In genomic region chr10:20944339-20945008, GRCm38 (mm10) we compare ENCODE assay signal across 10 mouse cellular contexts. TPM values are rescaled to one million over a fixed set of nuclear protein-coding genes. Genes with fewer than 3 reads are reported as not detected.
DNase-seq lines count a peak whose midpoint lies in the region; ATAC-seq lines count a peak whose summit lies in the region.
"Had no signal": no experiment of that assay in that cellular context is flagged by ENCODE, and none has a peak within 500 bp of the region (broad histone marks: within the 10 kb centered on the region; RNA-seq: fewer than 3 reads in every experiment).

No protein-coding gene starts in this region.

- H3K4me3 ChIP-seq in forebrain, embryonic 10.5 days: no peak overlapping the region
- H3K4me3 ChIP-seq in neural tube, embryonic 12.5 days: no peak overlapping the region

- H3K9me3 ChIP-seq in forebrain, embryonic 10.5 days: no peaks in the 10 kb centered on the region
- no peaks in the 10 kb centered on the region for H3K9me3 ChIP-seq in neural tube, embryonic 12.5 days

- H3K27ac ChIP-seq in forebrain, embryonic 10.5 days: no peak overlapping the region
- no peak overlapping the region for H3K27ac ChIP-seq in neural tube, embryonic 12.5 days
- H3K27ac ChIP-seq: liver, embryonic 14.5 days had no signal

- peaks cover 5% of the 10 kb centered on the region; the same call in 1 of the 2 replicates for H3K4me1 ChIP-seq in forebrain, embryonic 10.5 days
- peaks cover 3% of the 10 kb centered on the region; the same call in 1 of the 2 replicates for H3K4me1 ChIP-seq in neural tube, embryonic 12.5 days

- H3K36me3 ChIP-seq in forebrain, embryonic 10.5 days (replicated peaks): no peaks in the 10 kb centered on the region
- no peaks in the 10 kb centered on the region for H3K36me3 ChIP-seq in neural tube, embryonic 12.5 days

- ATAC-seq in neural tube, embryonic 12.5 days (ENCODE audit: low FRiP score, low read depth): peak; percentile 66

- no peaks in the 10 kb centered on the region for H3K27me3 ChIP-seq in forebrain, embryonic 10.5 days (ENCODE audit: poor library complexity, severe bottlenecking)
- H3K27me3 ChIP-seq in neural tube, embryonic 12.5 days (replicated peaks): no peaks in the 10 kb centered on the region

- H3K4me2 ChIP-seq in neural tube, embryonic 12.5 days (replicated peaks): peak overlapping the region; percentile 16; the same call in 1 of the 2 replicates
- H3K4me2 ChIP-seq: heart, embryonic 11.5 days had no signal

- DNase-seq in R1 (ENCODE audit: low read depth, low spot score): peak; percentile 69
- DNase-seq in forebrain, embryonic 10.5 days (ENCODE audit: extremely low spot score, low spot score): peak; percentile 20
- peak; percentile 63 to 64 for DNase-seq in layer of hippocampus, adult 8-10 months (ENCODE audit: low spot score in 2 of 2)
- no peak for DNase-seq in lung, postnatal 36 days
- DNase-seq in urinary bladder, postnatal 14 days (ENCODE audit: low spot score): no peak
- DNase-seq in kidney, adult 8-10 months: no peak
- no peak for DNase-seq in spleen, postnatal 10 days (ENCODE audit: low spot score in 2 of 2)

- 70% methylated on average over 5 of the region's 5 CpGs for WGBS in forebrain, embryonic 10.5 days
- WGBS in neural tube, embryonic 12.5 days: 64% methylated on average over 5 of the region's 5 CpGs

- H3K9ac ChIP-seq in neural tube, embryonic 12.5 days: 0 out of 2 replicates have a peak overlapping the region, but pooled peaks have one; percentile 8
- H3K9ac ChIP-seq: liver, embryonic 14.5 days had no signal

RNA-seq across cellular contexts. Expression of gene Ahi1, which starts 7.9 kb away (rescaled TPM):
- polyA plus RNA-seq in forebrain, embryonic 10.5 days (2016; fragmentation: Nextera tagmentation; extraction: Ambion mirVana): 16.8 and 17.9 TPM in 2 replicates
- total RNA-seq in layer of hippocampus, adult 8-10 months (2022): 100 to 1,000 TPM; 202 to 270 (median 245) TPM
- 28.6 and 33.2 TPM in 2 replicates for polyA plus RNA-seq in neural tube, embryonic 12.5 days (2016; fragmentation: Nextera tagmentation; extraction: Ambion mirVana)

Comparison
In these comparisons a context has a peak if more than half of its experiments do, and no peak if none do; other contexts are left out.
1. DNase-seq: peak in R1 (single experiment), forebrain, embryonic 10.5 days (single experiment) and layer of hippocampus, adult 8-10 months (2 of 2); none in lung, postnatal 36 days (single experiment), urinary bladder, postnatal 14 days (single experiment), kidney, adult 8-10 months (0 of 2) and spleen, postnatal 10 days (0 of 2).